Mouse (Mus musculus) embryo, embryonic 11 days (tissue): Measurements from ENCODE around the gene Adad1.

Source experiments
- DNase-seq: peaks from one replicate; pipeline ENCODE4 v3.0.0-alpha.2; 2015

The Adad1 gene

DNA sequence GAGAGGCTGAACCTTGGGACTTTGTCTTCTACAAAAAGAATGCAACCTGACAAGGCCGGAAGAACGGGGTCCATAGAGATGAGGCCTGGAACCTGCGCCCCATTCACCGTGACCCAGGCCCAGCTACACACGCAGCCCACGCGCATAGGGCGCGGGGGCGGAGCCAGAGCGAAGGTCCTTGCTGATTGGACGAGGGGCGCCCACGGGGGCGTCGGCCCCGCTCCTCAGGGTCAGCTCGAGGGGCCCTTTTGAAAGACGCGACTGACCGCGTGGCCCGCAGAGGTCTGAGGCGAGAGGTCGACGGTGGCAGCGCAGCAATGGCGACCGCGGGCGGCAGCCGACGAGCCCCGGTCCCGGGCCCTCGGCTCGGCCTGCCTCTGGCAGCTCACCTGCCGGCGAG, at the start of gene Adad1:
Adad1 (plus strand) TSS at position 122 of the 400 bp plus-strand sequence.
- DNase-seq: peak; percentile 17

GRCm38 (mm10) chr3:37037979-37038378, 25.3 kb upstream of the Adad1 start:
- DNase-seq: no peak

GRCm38 (mm10) chr3:37039811-37040210, 23.5 kb upstream of the Adad1 start:
- no peak for DNase-seq

GRCm38 (mm10) chr3:37051491-37051890, 11.8 kb upstream of the Adad1 start:
- DNase-seq: no peak

DNA sequence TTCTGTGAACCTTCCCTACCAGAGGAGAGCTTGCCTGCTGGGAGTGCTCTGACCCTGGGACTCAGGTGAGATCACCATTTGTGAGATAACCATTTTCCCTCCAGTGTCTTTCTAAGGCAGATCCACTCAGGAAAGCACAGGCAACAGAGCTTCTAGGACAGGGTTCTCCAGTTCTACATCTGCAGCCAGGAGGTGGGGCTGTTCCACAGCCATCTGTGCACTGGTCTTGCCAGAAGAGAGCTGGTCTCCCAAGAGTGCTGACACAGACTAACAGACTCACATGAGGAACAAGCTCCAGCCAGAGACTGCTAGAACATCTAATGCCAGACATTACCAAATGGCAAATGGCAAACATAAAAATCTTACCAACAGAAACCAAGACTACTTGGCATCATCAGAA, 9.9 kb downstream of the Adad1 start:
- DNase-seq: no peak

DNA sequence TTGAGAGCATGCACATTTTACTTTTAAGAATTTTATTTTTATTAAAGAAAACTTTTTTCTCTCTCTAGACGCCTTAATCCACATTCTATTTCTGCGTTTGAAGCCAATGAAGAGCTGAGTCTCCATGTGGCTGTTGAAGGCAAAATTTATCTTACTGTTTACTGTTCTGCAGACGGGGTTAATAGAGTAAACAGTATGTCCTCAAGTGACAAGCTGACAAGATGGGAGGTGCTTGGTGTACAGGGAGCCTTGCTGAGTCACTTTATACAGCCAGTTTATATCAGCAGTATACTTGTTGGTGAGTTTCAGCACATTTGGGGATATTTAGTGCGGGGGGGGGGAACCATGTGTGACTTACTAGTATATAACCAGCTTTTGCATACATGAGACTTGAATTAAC, 21.5 kb downstream of the Adad1 start:
- DNase-seq: no peak

- no peak for DNase-seq
Observed at GRCm38 (mm10) chr3:37090721-37091120, 27.4 kb downstream of the Adad1 start.

DNA sequence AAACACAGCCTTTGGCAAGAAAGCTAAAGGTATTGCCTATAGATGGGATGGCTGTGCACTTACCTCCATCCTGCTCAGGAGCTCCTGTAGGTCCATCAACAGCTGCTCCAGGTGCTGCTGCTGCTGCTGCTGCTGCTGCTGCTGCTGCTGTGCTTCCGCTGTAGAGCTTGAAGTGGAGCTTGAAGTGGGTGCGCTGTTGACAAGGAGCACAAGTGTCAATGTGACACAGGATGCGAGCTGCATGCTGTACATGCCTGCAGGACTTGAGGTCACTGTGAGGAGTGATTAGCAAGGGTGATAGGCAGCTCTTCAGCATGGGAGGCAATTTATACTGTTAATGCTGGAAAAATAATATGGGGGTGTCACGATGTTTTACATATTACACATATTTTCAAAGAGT, 62.3 kb downstream of the Adad1 start, which contains the start of gene Il2:
Il2 (minus strand) TSS at position 305 of the 400 bp plus-strand sequence.
- DNase-seq: no peak

GRCm38 (mm10) chr3:37126162-37126561, 62.8 kb downstream of the Adad1 start:
- no peak for DNase-seq

DNA sequence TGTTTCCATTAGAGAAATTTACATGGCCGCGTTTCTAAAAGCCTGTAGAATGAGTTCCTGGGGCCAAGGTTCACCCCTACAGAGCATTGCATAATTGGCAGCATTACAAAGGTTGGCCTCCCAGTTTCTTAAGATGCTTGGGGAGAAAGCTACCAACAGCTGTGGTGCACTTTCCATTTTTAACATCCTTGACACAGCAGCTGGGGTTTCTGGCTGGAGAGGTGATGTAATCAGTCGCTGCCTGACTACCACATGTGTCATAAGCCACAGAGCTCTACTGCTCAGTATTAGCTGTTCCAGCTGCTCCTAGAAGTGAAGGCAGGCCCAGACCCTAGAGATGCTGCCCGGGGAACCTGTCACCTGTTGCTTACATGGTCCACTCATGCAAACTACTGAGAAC, 64.9 kb downstream of the Adad1 start:
- DNase-seq: peak; percentile 17

- DNase-seq: no peak
Observed at GRCm38 (mm10) chr3:37129063-37129462, 65.7 kb downstream of the Adad1 start.

DNA sequence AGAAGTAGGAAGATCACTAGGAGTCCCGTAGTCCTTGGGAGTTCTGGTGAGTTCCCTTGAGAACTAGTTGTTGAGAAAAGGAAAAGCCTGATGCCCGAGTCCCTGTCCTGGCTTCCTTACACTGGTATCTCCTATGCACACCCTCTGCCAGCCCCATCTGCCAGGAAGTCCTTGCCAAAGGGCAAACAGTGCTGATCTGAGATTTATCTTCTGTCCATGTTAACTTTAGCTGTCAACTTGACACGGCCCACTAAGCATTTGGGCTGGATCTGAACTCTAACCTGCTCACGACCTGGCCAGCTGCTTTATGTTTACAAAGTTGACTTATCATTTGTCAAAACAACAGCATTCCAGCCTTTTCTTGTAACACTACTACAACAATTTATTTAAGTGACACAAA, 73.9 kb downstream of the Adad1 start:
- DNase-seq: no peak

DNA sequence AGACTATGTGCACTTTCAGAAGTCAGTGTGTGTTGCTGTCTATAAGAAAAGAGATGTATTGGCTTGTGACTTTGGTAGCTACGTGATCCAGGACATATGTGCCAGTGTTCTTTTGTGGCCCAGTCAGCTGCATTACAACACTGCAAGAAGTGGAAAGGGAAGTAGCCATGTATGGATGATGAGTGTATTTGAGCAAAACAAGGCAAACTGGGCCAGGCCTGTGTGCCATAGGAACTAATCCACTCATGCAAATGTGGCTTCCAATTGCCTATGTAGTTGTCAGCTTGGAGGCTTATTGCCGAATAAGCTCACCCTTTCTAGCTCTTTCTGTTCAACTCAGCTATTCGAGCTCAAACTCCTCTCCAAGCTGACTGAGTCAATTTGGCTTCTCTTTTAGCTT, 75.9 kb downstream of the Adad1 start:
- DNase-seq: no peak

DNA sequence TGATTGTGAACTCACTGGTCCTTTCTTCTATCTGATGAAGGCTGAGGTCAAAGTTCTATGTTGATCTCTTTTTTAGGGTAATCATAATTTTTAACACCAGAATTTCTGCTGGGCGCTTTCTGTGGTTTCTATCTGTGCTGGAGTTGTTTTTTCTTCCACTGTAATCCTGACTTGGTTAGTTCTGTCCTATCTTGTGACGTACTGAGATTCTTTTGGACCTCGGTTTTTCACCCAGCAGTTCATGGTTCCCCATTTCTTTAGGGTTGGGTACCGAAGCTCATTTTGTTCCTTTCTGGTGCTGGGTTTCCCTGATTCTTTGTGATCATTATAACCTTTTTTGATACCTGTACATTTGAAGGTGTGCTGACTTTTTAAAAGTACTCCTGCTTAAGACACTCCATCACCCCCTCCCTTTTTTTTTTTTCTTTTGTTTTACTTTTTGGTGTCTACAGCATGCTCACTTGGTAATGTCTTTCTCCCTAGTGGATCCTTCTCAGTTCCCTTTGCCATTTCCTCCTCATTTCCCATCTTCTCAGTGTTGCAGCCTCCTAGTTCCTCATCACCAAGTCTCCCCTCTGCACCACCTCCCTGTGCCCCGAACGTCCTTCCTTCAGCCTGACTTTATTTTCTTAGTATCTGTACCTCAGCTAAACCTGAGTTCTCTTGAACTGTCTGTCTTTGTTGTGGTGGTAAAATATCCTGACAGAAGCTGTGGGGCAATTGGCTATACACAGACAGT, 77.0 kb downstream of the Adad1 start:
- no peak for DNase-seq

GRCm38 (mm10) chr3:37141827-37142226, 78.5 kb downstream of the Adad1 start:
- DNase-seq: no peak

- no peak for DNase-seq
Observed at GRCm38 (mm10) chr3:37144979-37145378, 81.7 kb downstream of the Adad1 start.

DNA sequence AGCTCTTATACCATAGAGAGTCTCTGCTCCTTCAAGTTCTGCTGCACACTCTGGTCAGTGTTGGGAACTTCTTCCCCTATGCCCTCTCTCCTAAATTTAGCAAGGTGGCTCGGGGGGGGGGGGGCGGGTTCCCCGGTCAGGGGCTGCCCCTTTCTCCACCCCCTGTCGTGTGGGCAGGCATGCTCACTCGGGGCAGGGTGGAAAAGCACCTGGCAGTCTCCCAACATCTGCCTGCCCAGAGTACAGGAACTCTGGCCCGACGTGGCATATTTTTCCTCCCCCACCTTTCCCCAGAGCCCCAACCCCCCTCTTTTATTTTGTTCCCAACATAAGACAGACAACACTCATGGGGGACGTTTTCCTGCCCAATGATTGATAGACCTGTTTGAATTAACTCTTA, 83.1 kb downstream of the Adad1 start:
- no peak for DNase-seq

GRCm38 (mm10) chr3:37146810-37147209, 83.5 kb downstream of the Adad1 start:
- DNase-seq: no peak

- DNase-seq: no peak
Observed at GRCm38 (mm10) chr3:37152274-37152673, 88.9 kb downstream of the Adad1 start.

DNA sequence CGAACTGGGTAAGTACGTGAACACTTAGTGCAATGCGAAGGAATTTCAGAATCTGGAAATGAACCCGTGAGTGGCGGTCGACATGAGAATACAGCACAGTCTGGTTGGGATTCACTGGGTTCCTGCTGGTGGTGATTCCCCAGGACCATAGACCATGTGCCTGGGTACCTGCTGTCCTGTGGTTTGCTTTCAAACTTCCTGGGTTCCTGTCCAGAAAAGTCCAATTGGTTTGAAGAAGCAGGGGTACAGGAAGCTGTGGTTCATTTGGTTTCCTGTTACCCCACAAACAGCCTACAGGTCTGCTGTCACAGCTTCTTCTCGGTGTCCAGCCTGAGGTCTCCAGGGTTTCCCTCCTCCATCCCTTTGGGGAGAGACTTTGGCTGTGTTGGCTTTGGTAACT, 89.7 kb downstream of the Adad1 start:
- no peak for DNase-seq

DNA sequence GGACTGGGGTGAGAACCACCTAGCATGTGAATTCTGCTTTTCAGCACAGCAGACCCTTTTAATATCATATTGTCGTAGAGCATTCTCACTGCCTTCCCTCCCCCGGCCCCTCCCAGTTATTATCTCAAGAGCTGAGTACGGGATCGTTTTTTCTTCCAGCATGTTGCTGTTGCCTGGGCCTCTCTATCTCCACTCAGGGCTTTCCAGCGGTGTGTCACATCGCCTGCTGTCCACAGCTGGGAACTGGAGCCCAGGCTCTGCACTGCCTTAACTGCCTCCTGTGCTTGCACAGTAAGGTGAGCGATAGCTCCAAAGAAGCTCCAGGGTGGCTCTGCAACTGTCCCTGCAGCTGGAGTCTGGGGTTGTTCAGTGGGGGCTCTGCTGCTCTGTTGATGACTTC, 91.1 kb downstream of the Adad1 start:
- no peak for DNase-seq

DNA sequence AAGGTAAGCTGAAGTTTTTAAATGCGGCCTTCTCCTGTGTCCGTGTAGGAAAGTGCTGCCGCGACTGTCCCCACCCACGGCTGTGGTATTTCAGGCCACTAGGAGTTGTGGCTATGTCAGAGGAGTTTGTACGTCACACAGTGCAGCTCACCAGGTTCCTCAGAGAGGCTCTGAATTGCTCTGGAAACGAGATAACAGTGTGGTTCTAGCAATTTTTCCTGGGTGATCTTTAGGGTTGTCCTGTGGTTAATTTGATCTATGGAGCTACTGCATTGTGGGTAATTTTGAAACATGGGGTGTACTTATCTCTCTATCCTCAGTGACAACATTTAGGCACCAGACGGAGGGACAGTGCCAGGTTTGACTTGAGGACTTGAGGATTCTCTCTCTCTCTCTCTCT, 93.8 kb downstream of the Adad1 start:
- DNase-seq: no peak

DNA sequence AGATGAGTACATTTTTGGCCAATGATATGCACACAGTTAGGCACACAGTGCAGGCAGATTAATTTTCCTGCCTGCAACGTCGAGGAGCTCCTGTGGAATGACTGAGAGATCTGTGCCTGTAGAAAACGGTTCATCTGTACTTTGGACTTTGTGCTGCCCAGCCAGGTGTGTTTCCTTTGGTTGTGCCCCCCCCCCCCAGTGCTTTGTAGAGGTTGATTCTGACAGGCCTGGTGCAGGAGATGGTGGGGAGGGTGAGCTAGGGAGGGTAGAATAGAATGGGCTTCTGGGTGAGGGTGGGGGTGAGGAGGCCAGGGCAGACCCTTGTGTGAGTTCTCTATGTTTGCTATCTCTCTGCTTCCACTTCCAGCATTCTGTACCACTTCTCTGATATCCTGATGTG, 94.9 kb downstream of the Adad1 start:
- no peak for DNase-seq

DNA sequence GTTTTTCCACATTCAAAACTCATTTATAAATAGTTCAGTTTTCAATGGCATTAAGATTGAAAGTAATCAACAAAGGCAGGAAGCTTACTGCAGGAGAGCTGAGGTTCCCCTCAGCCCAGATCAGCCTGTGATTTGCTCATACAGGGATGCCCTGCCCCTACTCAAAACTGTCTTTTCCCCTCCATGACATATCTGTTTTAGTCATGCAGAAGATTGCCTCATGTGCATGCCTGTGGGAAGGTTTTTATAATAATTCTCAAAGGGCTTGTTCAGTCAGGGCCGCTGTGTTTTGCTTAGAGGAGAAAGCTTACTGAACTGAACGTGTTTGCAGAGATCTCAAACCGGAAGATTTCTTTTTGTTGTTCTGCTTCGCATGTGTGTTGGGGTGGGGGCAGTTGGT, 97.8 kb downstream of the Adad1 start:
- DNase-seq: no peak

GRCm38 (mm10) chr3:37169283-37169682, 106.0 kb downstream of the Adad1 start:
- no peak for DNase-seq
